ENCODE assay signal across 7 mouse cellular contexts in genomic region chr5:47982941-47983701, GRCm38 (mm10). TPM values are rescaled to one million over a fixed set of nuclear protein-coding genes. Genes with fewer than 3 reads are reported as not detected.
A peak's percentile ranks its signal among the peaks of the same experiment; 100 is the strongest.
DNase-seq lines count a peak whose midpoint lies in the region; ATAC-seq and TF ChIP-seq lines count a peak whose summit lies in the region.

Gene Slit2, plus strand, starts transcription at chr5:47983138.

- TF ChIP-seq CTCF in heart, adult 2 months (IDR thresholded peaks at IDR 0.05) = 0 out of 2 replicates have a peak, but pooled peaks have one; percentile 2
- TF ChIP-seq CTCF in kidney, adult 2 months (conservative IDR thresholded peaks at IDR 0.05; ENCODE audit: insufficient read depth, insufficient read length, low read depth, low read length) = no peak

- peaks cover 25% of the 10 kb centered on the region for H3K27me3 ChIP-seq in embryonic facial prominence, embryonic 10.5 days (replicated peaks; ENCODE audit: low read depth, poor library complexity, severe bottlenecking)
- H3K27me3 ChIP-seq in heart, adult 2 months (ENCODE audit: control insufficient read depth, insufficient read depth, low read length) = peaks cover 5% of the 10 kb centered on the region; the same call in 1 of the 2 replicates
- H3K27me3 ChIP-seq in kidney, adult 2 months (replicated peaks; ENCODE audit: control insufficient read depth, insufficient read depth, low read length) = no peaks in the 10 kb centered on the region
- peaks cover 17% of the 10 kb centered on the region for H3K27me3 ChIP-seq in limb, embryonic 14.5 days (ENCODE audit: control insufficient read depth, insufficient read depth, low read length)
- H3K27me3 ChIP-seq in midbrain, embryonic 15.5 days (replicated peaks) = no peaks in the 10 kb centered on the region

- WGBS in embryonic facial prominence, embryonic 10.5 days = under 1% methylated on average over 66 of the region's 66 CpGs
- WGBS in heart, adult 2 months = 1% methylated on average over 66 of the region's 66 CpGs
- under 1% methylated on average over 64 of the region's 66 CpGs for WGBS in kidney, adult 2 months
- under 1% methylated on average over 65 of the region's 66 CpGs for WGBS in limb, embryonic 14.5 days
- under 1% methylated on average over 66 of the region's 66 CpGs for WGBS in midbrain, embryonic 15.5 days

- H3K4me1 ChIP-seq in embryonic facial prominence, embryonic 10.5 days = peaks cover 45% of the 10 kb centered on the region
- H3K4me1 ChIP-seq in heart, adult 2 months (ENCODE audit: control insufficient read depth, insufficient read depth, low read length) = 0 out of 2 replicates have a peak, but pooled peaks cover 2% of the 10 kb centered on the region
- H3K4me1 ChIP-seq in kidney, adult 2 months (ENCODE audit: control insufficient read depth, insufficient read depth, low read length) = no peaks in the 10 kb centered on the region; the same call in 1 of the 2 replicates
- peaks cover 10% of the 10 kb centered on the region; the same call in 1 of the 2 replicates for H3K4me1 ChIP-seq in limb, embryonic 14.5 days (ENCODE audit: control insufficient read depth, insufficient read depth, low read length)
- peaks cover 29% of the 10 kb centered on the region for H3K4me1 ChIP-seq in midbrain, embryonic 15.5 days

- H3K9ac ChIP-seq in heart, adult 2 months (ENCODE audit: low read depth, low read length) = peak within 1 kb of the TSS; percentile 48
- H3K9ac ChIP-seq in limb, embryonic 14.5 days (ENCODE audit: low read depth, low read length, severe bottlenecking) = peak within 1 kb of the TSS; percentile 70
- peak within 1 kb of the TSS; percentile 68 for H3K9ac ChIP-seq in midbrain, embryonic 15.5 days

- TF ChIP-seq POLR2A in heart, adult 2 months (IDR thresholded peaks at IDR 0.05; ENCODE audit: insufficient read depth, low read depth, low read length) = no peak
- TF ChIP-seq POLR2A in kidney, adult 2 months (IDR thresholded peaks at IDR 0.05; ENCODE audit: low read depth, low read length) = peak; percentile 32
- peak; percentile 93 for TF ChIP-seq POLR2A in limb, embryonic 14.5 days (IDR thresholded peaks at IDR 0.05; ENCODE audit: borderline replicate concordance, extremely low read depth, insufficient read depth, insufficient read length)

- DNase-seq in adrenal gland, adult 2 months = peak; percentile 95
- DNase-seq in embryonic facial prominence, embryonic 10.5 days (ENCODE audit: low spot score) = peak; percentile 96
- DNase-seq in heart, adult 2 months = peak; percentile 82 to 86
- DNase-seq in kidney, adult 2 months = peak; percentile 93
- DNase-seq in limb, embryonic 14.5 days (ENCODE audit: low spot score) = peak; percentile 69
- DNase-seq in spleen, postnatal 4 days (ENCODE audit: low spot score in 2 of 2) = peak; percentile 69 to 84

- no peak for TF ChIP-seq EP300 in heart, adult 2 months (IDR thresholded peaks at IDR 0.05; ENCODE audit: insufficient read depth, low read depth, low read length)

- peak within 1 kb of the TSS; percentile 95 for H3K4me2 ChIP-seq in limb, embryonic 14.5 days (replicated peaks; ENCODE audit: low read depth, low read length, severe bottlenecking)
- H3K4me2 ChIP-seq in midbrain, embryonic 15.5 days = peak within 1 kb of the TSS; percentile 91

- H3K79me2 ChIP-seq in heart, adult 2 months (replicated peaks; ENCODE audit: control insufficient read depth, insufficient read depth, low read length) = no peaks in the 10 kb centered on the region

- peak; percentile 84 for ATAC-seq in limb, embryonic 14.5 days (ENCODE audit: low FRiP score, low read depth)
- peak; percentile 87 for ATAC-seq in midbrain, embryonic 15.5 days (replicated peaks)

- peak within 1 kb of the TSS; percentile 90 for H3K27ac ChIP-seq in embryonic facial prominence, embryonic 10.5 days (replicated peaks)
- peak within 1 kb of the TSS; percentile 28 for H3K27ac ChIP-seq in heart, adult 2 months
- H3K27ac ChIP-seq in kidney, adult 2 months (ENCODE audit: insufficient read depth, low read depth, low read length) = peak within 1 kb of the TSS; percentile 26
- peak within 1 kb of the TSS; percentile 67 for H3K27ac ChIP-seq in limb, embryonic 14.5 days (replicated peaks; ENCODE audit: low read depth, low read length)
- H3K27ac ChIP-seq in midbrain, embryonic 15.5 days = peak within 1 kb of the TSS; percentile 59

- intact Hi-C loops in heart, adult 2 months (cut with DNase I) = no loop called here

- H3K4me3 ChIP-seq in embryonic facial prominence, embryonic 10.5 days = peak within 1 kb of the TSS; percentile 79
- peak within 1 kb of the TSS; percentile 59 for H3K4me3 ChIP-seq in heart, adult 2 months
- peak within 1 kb of the TSS; percentile 51 for H3K4me3 ChIP-seq in kidney, adult 2 months (ENCODE audit: insufficient read depth, low read depth, low read length)
- peak within 1 kb of the TSS; percentile 66 for H3K4me3 ChIP-seq in limb, embryonic 14.5 days (replicated peaks; ENCODE audit: low read length)
- peak within 1 kb of the TSS; percentile 77 for H3K4me3 ChIP-seq in midbrain, embryonic 15.5 days

- no peaks in the 10 kb centered on the region for H3K9me3 ChIP-seq in embryonic facial prominence, embryonic 10.5 days
- no peaks in the 10 kb centered on the region for H3K9me3 ChIP-seq in limb, embryonic 14.5 days (ENCODE audit: control insufficient read depth, low read length)
- no peaks in the 10 kb centered on the region for H3K9me3 ChIP-seq in midbrain, embryonic 15.5 days

- no peaks in the 10 kb centered on the region for H3K36me3 ChIP-seq in embryonic facial prominence, embryonic 10.5 days (replicated peaks)
- no peaks in the 10 kb centered on the region for H3K36me3 ChIP-seq in heart, adult 2 months (ENCODE audit: control insufficient read depth, insufficient read depth, low read length)
- H3K36me3 ChIP-seq in kidney, adult 2 months (ENCODE audit: control insufficient read depth, insufficient read depth, low read length) = no peaks in the 10 kb centered on the region
- H3K36me3 ChIP-seq in limb, embryonic 14.5 days (ENCODE audit: control insufficient read depth, insufficient read depth, low read length) = no peaks in the 10 kb centered on the region
- H3K36me3 ChIP-seq in midbrain, embryonic 15.5 days (replicated peaks) = no peaks in the 10 kb centered on the region

RNA-seq across cellular contexts. Expression of gene Slit2, which starts in this region (rescaled TPM):
- 10 to 100 TPM in 1 of 2 experiments, 1 to 10 TPM in 1; 7.8 to 26.2 TPM for total RNA-seq in adrenal gland, adult 2 months (2021)
- polyA plus RNA-seq in adrenal gland, adult 2 months (2012; rRNA removed) = 3.4 and 7.0 TPM in 2 replicates
- polyA plus RNA-seq in embryonic facial prominence, embryonic 10.5 days (2016; fragmentation: Nextera tagmentation; extraction: Ambion mirVana) = 24.2 and 27.0 TPM in 2 replicates
- 1 to 10 TPM; 3.3 to 4.5 TPM for total RNA-seq in heart, adult 2 months (2021)
- 1.8 and 3.1 TPM in 2 replicates for polyA plus RNA-seq in heart, adult 2 months (2012; rRNA removed)
- polyA plus RNA-seq in kidney, adult 2 months (2012; rRNA removed) = 8.4 and 11.3 TPM in 2 replicates
- polyA plus RNA-seq in limb, embryonic 14.5 days (2012; rRNA removed) = 19.9 and 27.7 TPM in 2 replicates
- 26.3 and 34.2 TPM in 2 replicates for polyA plus RNA-seq in limb, embryonic 14.5 days (2014; fragmentation: Nextera tagmentation; extraction: Ambion mirVana)
- 23.1 and 25.4 TPM in 2 replicates for polyA plus RNA-seq in midbrain, embryonic 15.5 days (2015; fragmentation: Nextera tagmentation; extraction: Ambion mirVana)

Comparison
In these comparisons a context has a peak if more than half of its experiments do, and no peak if none do; other contexts are left out.
1. Peak in every context shown above with its lines: DNase-seq, ATAC-seq, H3K4me3 ChIP-seq and H3K27ac ChIP-seq.
2. H3K27ac ChIP-seq: peak in every context shown above with its lines; median percentile 90 in embryonic facial prominence, embryonic 10.5 days; 67 in limb, embryonic 14.5 days; 59 in midbrain, embryonic 15.5 days; 28 in heart, adult 2 months; 26 in kidney, adult 2 months.